Mouse (Mus musculus) lung, adult 2 months (tissue): ENCODE measurements at regions not wholly inside any gene's neighbourhood (a gene's known extent, or its start where the extent isn't known, plus 50 kb on each side); places are given as distances from the start of the nearest gene placed in this dataset.

Source experiments
- CTCF ChIP-seq: fragments of 200-500 bp; IDR thresholded peaks from 2 replicates; pipeline ENCODE4 v1.5.1; 2011; ENCODE audit warnings: mild to moderate bottlenecking, low read length, control low read depth; ENCODE audit not compliant: insufficient read depth
- POLR2A ChIP-seq: fragments of 200-500 bp; IDR thresholded peaks from 2 replicates; pipeline ENCODE4 v1.6.1; 2011; ENCODE audit warnings: low read depth, mild to moderate bottlenecking, control low read depth, low read length, borderline replicate concordance; ENCODE audit errors: extremely low read depth

- TF ChIP-seq CTCF (no peak), POLR2A (no peak)
Observed at GRCm38 (mm10) chr9:61660191-61660590, 254.2 kb downstream of the Rplp1 start.
